Mouse (Mus musculus) spleen, adult 12 weeks (tissue): ENCODE data around the gene Dusp7.

Source experiments
- DNase-seq: peaks from one replicate; pipeline ENCODE4 v3.0.0; 2022; ENCODE audit warnings: low spot score

The Dusp7 gene

DNA sequence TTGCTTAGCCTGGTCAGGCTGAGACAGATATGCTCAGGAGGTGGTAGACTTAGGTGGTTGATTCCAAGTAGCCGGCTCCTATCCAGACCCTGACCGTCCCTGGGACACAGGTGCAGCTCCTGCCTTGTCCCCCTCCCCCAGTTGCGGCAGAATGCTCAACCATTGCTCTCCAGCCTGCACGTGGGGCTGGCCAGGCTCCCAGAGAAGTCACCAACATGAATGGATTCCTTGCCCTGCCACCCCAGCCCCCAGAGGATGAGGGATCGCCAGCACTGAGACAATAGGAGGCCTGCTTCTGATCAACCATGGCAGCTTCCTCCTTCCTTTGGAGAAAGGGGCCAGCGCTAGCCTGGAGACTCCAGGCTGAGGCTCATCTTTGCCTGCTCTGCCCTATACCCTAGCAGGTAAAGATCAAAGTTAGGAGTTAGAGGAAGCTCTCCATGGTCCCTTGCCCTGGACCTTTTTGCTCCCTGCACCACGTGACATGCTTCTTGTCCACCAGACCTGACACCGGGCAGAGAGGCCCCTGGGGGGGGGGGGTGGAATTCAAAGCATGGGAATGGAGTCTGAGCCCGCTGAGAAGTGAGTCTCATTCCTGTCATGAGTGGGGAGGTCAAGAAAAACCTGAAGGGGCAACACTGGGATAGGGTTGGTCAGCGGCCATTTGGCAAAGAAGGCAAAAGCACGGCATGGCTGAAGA is 24.5 kb downstream of the Dusp7 start:
- DNase-seq, result no peak

DNA sequence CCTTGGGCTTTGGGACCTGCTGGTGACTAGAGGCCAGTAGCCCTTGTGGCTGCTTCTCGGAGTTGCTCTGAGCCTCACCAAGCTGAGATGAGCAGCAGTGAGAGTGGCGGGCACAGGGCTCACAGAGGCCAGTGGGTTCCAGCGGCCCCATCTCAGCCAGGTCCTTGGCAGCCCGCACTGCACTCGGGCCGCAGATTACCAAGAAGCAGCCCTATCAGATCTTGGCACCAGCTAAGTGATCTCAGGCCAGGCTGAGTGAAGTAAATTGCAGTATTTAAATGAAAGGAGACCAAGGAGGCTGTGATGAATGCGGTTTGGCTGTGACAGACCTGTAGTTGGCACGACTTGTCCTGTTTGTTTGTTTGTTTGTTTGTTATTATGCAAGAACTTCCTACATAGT is 25.1 kb downstream of the Dusp7 start:
- no peak for DNase-seq

DNA sequence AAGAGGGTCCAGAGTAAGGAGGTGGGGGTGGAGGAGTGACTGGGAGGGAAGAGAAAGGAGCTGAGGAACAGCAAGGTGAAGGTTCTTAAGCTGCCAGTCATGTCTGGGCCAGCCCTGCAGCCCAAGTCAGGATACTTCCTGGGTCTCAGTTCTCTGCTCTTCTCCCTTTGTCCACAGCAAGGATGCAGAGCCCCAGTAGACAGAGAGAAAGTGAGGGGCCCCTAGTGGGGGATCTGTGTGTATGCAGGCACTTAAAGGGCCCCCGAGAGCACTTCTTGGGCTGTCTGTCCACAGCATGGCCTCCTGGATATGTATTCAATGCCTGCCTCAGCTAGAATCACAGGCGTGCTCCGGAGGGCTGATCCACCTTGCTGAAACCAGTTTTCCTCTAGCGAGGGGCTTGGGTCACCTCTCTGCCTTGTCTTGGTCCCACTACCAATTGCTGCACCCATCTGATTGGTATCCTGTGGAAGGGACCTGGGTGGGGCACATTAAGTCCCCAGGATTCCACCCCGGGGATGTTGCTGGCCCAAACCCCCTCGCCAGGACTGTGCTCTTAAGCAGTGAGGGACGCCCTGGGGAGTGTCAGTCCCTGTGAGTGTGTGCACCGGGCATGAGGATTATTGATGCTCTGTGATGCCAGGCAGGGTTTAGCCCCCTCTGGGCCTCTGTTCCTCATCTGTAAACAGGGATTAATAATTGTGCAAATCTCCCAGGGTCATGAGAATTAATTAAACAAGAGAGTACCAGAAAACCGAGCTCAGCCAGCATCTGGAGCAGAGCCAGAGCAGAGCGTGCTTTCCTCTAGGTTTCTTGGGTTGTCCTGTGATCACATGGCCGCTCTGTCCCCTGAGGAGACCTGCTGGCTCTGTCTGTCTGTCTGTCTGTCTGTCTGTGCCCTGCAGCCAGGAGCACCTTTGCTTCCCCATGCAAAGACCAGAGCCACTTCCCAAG is 26.5 kb downstream of the Dusp7 start:
- DNase-seq, result no peak

DNA sequence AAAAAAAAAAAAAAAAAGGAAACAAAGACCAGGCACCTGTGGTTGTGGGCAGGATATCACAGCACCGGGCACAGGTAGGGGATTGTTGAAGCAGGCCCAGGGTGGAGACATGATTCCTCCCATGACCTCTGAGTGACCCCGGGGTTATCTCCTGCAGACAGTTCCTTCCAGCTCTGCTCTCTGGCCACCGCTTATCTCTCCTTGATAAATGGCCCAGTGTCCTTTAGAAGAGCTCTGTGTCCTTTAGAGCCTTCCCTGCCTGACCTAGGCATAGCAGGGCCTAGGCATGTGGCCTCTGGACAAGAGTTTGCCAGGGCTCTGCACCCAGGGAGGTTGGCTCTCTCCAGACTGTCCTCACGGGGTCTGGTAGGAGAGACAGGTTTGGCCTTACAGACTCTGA is 29.3 kb downstream of the Dusp7 start:
- DNase-seq, result no peak

DNA sequence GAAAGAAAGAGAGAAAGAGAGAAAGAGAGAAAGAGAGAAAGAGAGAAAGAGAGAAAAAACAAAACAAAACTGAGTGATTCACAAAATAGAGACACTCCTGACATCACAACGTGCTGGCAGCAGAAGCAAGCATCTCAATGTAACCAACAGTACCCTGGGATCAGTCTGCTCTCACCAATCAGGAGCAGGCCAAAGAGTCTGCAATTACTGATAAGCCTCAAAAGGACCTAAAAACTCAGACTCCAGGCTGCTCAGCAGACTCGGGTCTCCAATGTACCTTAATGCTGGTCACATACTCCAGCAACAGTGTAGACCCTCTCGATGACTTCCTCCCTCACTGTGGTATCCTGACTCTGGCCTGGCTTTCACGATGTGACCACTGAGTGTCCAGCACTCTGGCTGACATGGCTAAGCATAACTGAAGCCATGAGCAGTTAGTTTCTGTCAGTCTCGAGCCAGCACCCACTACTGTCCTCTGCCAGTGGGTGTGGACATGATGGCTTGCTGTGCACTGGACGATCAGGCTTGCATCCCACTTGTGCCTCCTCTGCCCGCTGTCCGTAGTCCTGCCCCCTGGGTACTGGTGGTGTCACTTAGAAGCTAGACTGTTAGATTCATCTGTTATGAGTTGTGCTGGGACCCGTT is 30.4 kb downstream of the Dusp7 start:
- peak; percentile 47 for DNase-seq

DNA sequence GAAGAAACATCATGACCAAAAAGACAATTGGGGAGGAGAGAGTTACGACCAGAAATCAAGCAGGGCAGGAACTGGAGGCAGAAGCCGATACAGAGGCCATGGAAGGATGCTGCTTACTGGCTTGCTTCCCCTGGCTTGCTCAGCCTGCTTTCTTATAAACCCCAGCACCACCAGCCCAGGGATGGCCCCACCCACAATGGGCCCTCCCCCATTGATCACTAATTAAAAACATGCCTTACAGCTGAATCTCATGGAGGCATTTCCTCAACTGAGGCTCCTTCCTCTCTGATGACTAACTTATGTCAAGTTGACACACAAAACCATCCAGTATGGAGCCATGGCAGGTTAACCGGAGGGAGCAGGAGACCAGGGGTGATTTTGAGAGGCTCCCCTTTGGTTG is 31.4 kb downstream of the Dusp7 start:
- no peak for DNase-seq

DNA sequence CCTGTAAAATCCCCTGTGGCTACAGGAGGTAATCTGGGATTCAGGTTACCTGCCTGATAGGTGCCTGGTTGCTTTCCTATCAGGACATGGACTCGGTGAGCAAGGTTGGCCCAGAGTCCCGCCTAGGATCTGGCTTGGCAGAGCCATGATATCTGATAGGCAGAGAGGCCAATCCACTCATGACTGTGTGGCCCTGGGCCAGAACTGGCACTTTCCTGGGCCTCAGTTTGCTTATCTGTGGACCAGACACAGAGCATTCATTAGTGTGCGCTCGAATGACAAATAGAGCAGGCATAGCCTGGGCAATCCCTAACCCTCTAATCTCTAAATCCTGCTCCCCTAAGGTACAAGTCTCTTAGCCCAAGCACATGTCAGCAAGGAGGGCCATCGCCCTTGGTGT is 33.7 kb downstream of the Dusp7 start:
- DNase-seq, result peak; percentile 40

DNA sequence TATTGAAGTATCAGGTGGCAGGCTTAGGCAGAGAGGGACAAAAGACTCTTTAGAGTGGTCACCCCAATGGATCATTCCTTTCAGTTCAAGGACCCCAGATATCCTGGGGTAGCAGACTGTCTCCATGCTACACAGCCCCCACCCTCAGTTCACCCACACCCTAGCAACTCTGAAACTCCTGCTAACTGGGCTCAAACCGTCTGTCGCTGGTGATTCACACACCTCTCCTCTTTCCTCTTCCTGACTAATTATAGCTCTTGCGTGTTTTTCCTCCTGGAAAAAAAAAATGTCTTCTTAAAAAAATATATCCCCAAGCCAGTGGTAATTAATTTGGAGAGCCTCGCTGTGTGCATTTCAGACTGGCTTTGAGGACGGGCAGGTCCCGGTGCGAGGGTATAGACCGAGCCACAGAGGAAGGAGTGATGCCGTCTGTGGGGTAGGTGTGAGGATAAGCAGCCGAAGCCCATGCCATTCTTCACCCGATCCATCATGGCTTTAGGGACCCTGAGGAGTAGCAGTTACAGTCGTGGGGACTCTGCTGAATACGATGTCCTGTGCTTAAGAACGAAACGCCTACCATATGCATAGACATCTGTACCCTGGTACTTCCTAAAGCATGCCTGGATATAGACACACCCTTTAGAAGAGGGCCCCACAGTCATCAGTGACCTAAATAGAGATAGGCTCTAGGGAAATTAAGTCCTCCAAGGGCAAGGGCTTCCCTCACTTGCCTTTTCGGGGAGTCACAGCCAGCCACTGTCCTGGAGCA is 34.4 kb downstream of the Dusp7 start:
- no peak for DNase-seq

DNA sequence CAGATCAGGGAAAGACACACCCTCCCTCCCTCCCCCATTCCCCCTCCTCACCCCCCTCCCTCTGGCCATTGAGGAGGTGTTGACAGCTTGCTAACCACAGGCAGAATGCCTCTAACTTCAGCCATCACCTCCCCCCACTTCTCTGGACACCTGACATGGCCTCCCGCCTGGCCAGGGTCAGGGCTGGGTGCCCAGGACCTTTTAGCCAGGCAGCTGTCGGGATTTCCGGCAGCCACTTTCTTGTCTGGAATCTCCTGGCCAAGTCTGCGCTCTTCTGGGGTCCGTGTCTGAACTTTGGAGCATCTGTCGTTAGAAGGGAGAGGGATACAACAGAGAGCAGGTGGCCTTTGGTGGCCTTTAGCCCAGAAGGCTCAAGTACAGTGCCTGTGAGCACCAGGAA is 36.8 kb downstream of the Dusp7 start:
- DNase-seq, result no peak

DNA sequence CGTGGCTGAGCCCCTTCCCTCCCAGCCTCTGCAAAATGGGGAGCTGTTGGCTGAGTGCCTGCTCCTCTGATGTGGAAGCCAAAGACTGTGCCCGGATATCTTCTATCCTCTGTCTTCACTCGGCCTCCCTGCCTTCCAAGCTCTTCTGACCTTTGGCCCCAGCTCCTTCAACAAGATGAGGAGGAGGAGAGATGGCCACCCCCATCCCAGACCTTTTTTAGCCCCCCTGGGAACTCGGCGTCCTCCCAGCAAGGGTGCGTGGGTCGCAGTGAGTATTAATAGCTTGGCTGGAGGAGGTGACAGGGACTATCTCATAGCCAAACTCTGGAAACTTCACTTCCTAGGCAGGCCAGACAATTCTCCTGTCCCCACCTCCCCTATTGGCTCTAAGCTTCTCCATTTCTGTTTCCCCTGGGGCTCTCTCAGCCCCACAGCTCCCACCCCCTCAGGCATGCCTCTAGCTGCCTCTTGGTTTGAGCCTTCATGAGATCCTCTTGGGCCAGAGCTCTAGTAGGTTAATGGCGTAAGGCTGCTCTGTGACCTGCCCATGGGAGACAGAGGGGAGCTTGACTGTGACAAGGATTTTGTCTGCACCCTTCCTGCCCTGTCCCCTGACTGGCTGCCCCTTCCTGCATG is 38.1 kb downstream of the Dusp7 start:
- no peak for DNase-seq

DNA sequence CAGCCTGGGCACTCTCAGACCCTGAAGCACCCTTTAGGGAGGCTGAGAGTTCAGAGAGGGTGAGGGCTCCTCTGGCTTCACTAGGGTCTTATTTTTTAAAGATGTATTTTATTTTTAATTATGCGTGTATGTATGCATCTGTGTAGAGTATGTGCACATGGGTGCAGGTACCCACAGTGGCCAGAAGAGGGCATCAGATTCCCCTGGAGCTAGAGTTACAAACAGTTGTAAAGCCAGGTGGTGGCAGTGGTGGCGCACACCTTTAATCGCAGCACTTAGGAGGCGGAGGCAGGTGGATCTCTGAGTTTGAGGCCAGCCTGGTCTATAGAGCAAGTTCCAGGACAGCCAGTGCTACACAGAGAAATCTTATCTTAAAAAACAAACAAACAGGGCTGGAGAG is 40.7 kb downstream of the Dusp7 start:
- DNase-seq, result no peak

DNA sequence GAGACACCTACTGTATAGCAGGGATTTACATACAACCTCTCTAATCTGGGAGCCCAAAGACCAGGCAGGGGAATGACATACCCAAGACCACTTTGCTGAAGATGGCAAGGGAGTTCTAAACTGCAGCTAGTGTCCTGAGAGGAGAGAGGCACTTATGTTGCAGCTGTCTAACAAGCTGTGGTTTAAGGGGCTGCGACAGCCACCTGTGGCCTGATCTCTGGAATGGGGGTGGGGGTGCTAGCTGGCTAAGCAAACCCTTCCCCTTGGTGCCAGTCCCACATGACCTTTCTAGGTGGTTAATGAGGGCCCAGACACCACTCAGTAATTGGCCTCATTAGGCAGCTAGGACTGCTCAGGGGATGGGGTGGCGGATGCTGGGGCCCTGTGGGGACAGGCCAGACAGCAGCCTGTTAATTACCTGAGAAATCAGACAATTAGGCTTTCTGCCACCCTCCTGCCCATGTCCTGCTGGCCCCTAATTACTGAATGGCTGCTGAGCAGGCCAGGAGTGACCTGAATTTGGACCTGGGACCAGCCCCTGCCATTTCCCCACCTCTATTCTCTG is 41.7 kb downstream of the Dusp7 start:
- no peak for DNase-seq

DNA sequence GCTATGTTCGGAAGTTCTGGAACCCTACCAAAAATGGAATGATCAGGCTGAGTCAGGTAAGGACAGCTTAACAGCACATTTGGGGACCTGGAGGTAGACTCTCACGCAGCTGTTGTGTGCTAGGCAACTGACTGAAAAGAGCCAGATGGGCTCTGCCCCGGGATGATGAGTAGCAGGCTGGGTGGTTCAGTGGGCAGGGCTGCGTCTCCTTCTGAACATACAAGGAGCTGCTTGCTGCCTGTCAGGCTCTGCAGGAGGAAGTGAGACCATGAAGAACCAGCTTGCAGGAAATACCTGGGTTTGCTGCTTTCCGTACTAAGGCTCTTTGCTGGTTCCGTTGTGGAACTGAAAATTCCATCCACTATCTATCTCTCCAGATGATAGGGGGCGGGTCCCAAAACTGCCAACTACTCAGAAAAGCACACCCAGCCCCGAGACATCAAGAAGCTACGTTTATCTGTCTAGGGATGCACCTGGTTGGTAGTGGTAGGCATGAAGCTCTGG is 42.7 kb downstream of the Dusp7 start:
- no peak for DNase-seq

DNA sequence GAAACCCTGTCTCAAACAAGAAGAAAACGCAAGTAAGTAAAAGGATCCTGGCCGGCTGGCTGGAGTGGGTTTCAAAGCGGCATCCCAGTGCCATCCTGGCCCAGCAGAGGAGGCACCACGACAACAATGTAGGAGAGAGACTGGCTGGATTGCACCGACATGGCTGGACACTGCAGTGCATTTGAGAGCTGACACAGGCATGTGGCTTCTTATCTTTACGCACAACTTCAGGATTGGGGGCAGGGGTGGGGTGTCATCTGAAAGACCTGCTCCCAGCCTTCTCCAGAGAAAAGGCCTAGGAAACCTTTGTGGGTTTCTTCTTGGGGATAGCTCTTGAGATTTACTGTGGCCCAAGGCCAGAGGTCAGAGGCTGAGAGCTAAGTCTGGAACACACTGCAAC is 43.3 kb downstream of the Dusp7 start:
- DNase-seq, result no peak

DNA sequence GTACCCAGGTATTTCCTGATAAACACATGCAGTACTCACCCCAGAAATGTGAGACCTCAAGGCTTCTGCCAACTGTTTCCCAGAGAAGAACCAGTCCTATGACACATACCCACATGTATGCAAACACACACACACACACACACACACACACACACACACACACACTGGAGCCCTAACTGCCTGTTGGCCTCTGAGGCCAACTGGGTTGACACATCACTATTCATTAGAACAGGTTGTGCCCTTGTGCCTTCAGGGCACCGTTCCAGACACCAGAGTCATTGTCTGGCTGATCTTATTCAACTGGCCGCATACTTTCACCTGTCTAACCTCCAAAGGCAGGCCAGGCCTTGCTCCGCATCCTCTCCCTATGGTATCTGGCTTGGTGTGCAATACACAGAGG is 43.8 kb downstream of the Dusp7 start:
- no peak for DNase-seq

DNA sequence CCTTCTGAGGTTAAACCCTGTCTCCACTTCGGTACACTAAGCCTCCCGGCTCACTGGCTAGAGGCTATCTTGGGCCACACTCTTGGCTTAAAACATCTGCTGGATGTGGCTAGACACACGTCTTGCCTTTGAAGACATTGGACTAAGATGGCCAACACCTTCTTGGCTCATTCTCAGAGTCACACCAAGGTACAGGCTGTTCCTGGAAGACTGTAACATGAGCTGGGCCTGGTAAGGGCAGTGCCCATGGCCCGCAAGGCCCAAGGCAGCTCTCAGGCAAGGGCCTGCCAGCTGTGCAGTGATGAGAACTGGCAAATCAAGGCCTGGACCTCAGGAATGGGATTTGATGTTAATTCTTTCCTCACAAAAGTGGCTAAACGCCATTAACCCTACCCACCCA is 45.2 kb downstream of the Dusp7 start:
- DNase-seq, result no peak

DNA sequence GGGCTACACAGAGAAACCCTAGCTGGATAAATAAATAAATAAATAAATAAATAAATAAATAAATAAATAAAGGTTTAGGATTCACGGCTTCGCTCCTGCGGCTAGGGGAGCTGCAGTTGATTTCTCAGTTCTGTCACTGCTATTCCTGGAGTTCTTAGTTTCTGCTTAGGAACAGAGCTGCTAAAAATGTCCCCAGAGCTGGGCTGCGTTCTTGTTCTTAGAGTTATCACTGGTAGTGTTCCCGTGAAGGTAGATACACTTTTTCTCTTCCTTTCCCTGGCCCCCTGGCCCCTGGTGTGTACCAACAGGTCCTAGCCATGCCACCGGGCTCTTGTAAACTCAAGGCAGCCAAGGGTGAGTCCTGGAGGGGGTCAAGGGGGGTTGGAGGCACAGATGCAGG is 48.4 kb downstream of the Dusp7 start:
- DNase-seq, result no peak

DNA sequence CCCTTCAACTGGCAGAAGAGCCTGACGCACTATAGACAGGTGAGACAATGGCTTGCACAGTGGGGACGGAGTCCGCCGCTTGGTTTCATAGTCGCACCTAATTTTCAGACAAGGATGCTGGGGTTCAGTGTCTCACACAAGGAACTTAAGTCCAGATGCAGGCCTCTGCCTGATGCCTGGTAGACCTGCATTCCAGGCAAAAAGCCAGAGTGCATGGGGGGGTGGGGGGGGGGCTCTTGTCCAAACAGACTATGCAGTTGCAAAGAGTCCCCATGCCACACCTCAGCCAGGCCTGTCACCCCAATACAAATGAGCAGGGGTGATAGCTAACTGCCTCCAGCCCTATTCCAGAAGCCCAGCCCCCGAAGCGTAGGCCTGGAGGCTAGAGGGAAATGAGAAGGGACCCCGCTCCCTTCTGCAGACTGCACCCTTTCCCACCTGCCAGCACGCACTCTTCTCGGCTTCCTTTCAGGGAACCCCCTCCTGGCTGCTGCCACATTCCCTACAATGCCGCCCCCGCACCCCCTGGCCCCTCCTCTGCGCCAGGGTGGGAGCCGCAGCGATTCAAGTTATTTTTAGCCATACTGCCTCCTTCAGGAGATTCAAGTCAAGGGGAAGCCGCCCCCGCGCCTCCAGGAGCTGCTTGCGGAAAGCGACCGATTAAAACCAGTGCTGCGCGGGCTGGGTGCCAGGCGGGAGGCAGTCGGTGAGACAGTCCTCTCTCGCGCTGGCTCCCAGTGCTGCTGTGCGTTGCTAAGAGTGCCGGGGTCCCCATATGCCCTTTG is 49.6 kb downstream of the Dusp7 start:
- no peak for DNase-seq

DNA sequence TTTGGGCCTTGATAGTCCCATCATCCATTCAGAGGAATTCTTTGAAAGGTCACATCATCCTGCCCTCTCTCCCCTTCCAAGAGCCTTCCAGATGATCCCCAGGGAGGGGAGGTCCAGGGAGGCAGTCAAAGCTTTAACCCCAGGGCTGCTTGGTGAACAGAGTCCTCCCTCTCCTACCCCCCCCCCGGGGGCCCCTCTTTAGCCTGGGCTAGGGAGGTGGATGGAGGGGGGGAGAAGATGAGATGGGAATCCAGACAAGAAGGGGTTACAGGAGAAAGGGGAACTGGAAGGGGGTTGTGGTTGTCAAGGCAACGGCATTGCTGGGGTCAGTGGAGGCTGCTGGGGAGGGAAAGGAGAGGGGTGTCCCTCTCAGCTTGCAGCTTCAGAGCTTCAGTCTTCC is 52.2 kb downstream of the Dusp7 start:
- no peak for DNase-seq
